In genomic region chr1:113703462-113703861, GRCm38 (mm10) we compare ENCODE assay signal across 26 mouse cellular contexts.
A peak's percentile ranks its signal among the peaks of the same experiment; 100 is the strongest.
DNase-seq lines count a peak whose midpoint lies in the region; ATAC-seq and TF ChIP-seq lines count a peak whose summit lies in the region.
"Had no signal": no experiment of that assay in that cellular context is flagged by ENCODE, and none has a peak within 500 bp of the region (broad histone marks: within the 10 kb centered on the region; RNA-seq: fewer than 3 reads in every experiment).

No protein-coding gene starts in this region.

- no peak overlapping the region for H3K4me2 ChIP-seq in hindbrain, embryonic 13.5 days
- H3K4me2 ChIP-seq in hindbrain, embryonic 11.5 days (replicated peaks; ENCODE audit: low read depth, low read length), result no peak overlapping the region
- H3K4me2 ChIP-seq in neural tube, embryonic 14.5 days (ENCODE audit: low read depth, low read length), result no peak overlapping the region
- no peak overlapping the region for H3K4me2 ChIP-seq in neural tube, embryonic 15.5 days
- H3K4me2 ChIP-seq: embryonic facial prominence, embryonic 13.5 days; embryonic facial prominence, embryonic 15.5 days; forebrain, embryonic 12.5 days had no signal

- peak; percentile 28; the same call in 1 of the 2 replicates for ATAC-seq in hindbrain, embryonic 13.5 days (ENCODE audit: low FRiP score)
- no peak for ATAC-seq in hindbrain, embryonic 11.5 days (ENCODE audit: low FRiP score)
- peak; percentile 63; the same call in 1 of the 2 replicates for ATAC-seq in neural tube, embryonic 14.5 days (ENCODE audit: low read depth)
- no peak for ATAC-seq in neural tube, embryonic 15.5 days (ENCODE audit: low FRiP score)
- ATAC-seq: activated CD4-positive, CD25-positive, alpha-beta regulatory T cell, adult 4 months; forebrain, embryonic 14.5 days; forebrain, postnatal 0 days; Patski had no signal

- no peaks in the 10 kb centered on the region for H3K36me3 ChIP-seq in hindbrain, embryonic 13.5 days
- H3K36me3 ChIP-seq in hindbrain, embryonic 11.5 days (ENCODE audit: control insufficient read depth, insufficient read depth, low read length), result no peaks in the 10 kb centered on the region
- no peaks in the 10 kb centered on the region for H3K36me3 ChIP-seq in neural tube, embryonic 14.5 days (ENCODE audit: control insufficient read depth, insufficient read depth, low read length)
- no peaks in the 10 kb centered on the region for H3K36me3 ChIP-seq in neural tube, embryonic 15.5 days
- H3K36me3 ChIP-seq: embryonic facial prominence, embryonic 13.5 days; embryonic facial prominence, embryonic 15.5 days; forebrain, embryonic 10.5 days; forebrain, embryonic 12.5 days had no signal

- H3K27me3 ChIP-seq in hindbrain, embryonic 13.5 days, result no peaks in the 10 kb centered on the region
- H3K27me3 ChIP-seq in hindbrain, embryonic 11.5 days (ENCODE audit: control insufficient read depth, insufficient read depth, low read length), result no peaks in the 10 kb centered on the region
- no peaks in the 10 kb centered on the region for H3K27me3 ChIP-seq in neural tube, embryonic 14.5 days (ENCODE audit: control insufficient read depth, insufficient read depth, low read length)
- no peaks in the 10 kb centered on the region for H3K27me3 ChIP-seq in neural tube, embryonic 15.5 days (replicated peaks)
- H3K27me3 ChIP-seq: embryonic facial prominence, embryonic 13.5 days; embryonic facial prominence, embryonic 15.5 days; forebrain, embryonic 12.5 days; Patski had no signal

- no peak overlapping the region for H3K4me3 ChIP-seq in hindbrain, embryonic 13.5 days
- H3K4me3 ChIP-seq in hindbrain, embryonic 11.5 days (ENCODE audit: low read depth, low read length), result no peak overlapping the region
- no peak overlapping the region for H3K4me3 ChIP-seq in neural tube, embryonic 14.5 days (ENCODE audit: low read depth, low read length)
- H3K4me3 ChIP-seq in neural tube, embryonic 15.5 days (replicated peaks), result no peak overlapping the region
- H3K4me3 ChIP-seq: embryonic facial prominence, embryonic 13.5 days; embryonic facial prominence, embryonic 15.5 days; erythroblast, embryonic 14.5 days; forebrain, embryonic 10.5 days; forebrain, embryonic 12.5 days had no signal

- TF ChIP-seq CTCF in brain, embryonic 14.5 days (IDR thresholded peaks at IDR 0.05; ENCODE audit: borderline replicate concordance, extremely low read depth, insufficient read depth, insufficient read length), result no peak

- H3K9me3 ChIP-seq in hindbrain, embryonic 13.5 days, result no peaks in the 10 kb centered on the region
- H3K9me3 ChIP-seq in hindbrain, embryonic 11.5 days (ENCODE audit: control insufficient read depth, low read length), result no peaks in the 10 kb centered on the region
- no peaks in the 10 kb centered on the region for H3K9me3 ChIP-seq in neural tube, embryonic 14.5 days (ENCODE audit: control insufficient read depth, low read length)
- no peaks in the 10 kb centered on the region for H3K9me3 ChIP-seq in neural tube, embryonic 15.5 days (replicated peaks)
- H3K9me3 ChIP-seq: embryonic facial prominence, embryonic 13.5 days; embryonic facial prominence, embryonic 15.5 days; forebrain, embryonic 10.5 days; forebrain, embryonic 12.5 days had no signal

- no peaks in the 10 kb centered on the region for H3K4me1 ChIP-seq in hindbrain, embryonic 13.5 days (replicated peaks)
- no peaks in the 10 kb centered on the region for H3K4me1 ChIP-seq in hindbrain, embryonic 11.5 days (replicated peaks; ENCODE audit: control insufficient read depth, insufficient read depth, low read length)
- H3K4me1 ChIP-seq in neural tube, embryonic 14.5 days (ENCODE audit: control insufficient read depth, insufficient read depth, low read length), result no peaks in the 10 kb centered on the region
- no peaks in the 10 kb centered on the region for H3K4me1 ChIP-seq in neural tube, embryonic 15.5 days
- H3K4me1 ChIP-seq: embryonic facial prominence, embryonic 13.5 days; embryonic facial prominence, embryonic 15.5 days; forebrain, embryonic 10.5 days; forebrain, embryonic 12.5 days had no signal

- WGBS in hindbrain, embryonic 13.5 days, result 70% methylated on average over 1 of the region's 1 CpGs
- 65% methylated on average over 1 of the region's 1 CpGs for WGBS in hindbrain, embryonic 11.5 days
- WGBS in neural tube, embryonic 14.5 days, result 70% methylated on average over 1 of the region's 1 CpGs
- 67% methylated on average over 1 of the region's 1 CpGs for WGBS in neural tube, embryonic 15.5 days

- no peak for TF ChIP-seq POLR2A in brain, embryonic 14.5 days (IDR thresholded peaks at IDR 0.05; ENCODE audit: borderline replicate concordance, extremely low read depth, insufficient read depth, insufficient read length, poor library complexity, severe bottlenecking)

- DNase-seq in hindbrain, embryonic 11.5 days (ENCODE audit: low spot score), result no peak
- DNase-seq in Muller cell, postnatal 12 days (ENCODE audit: inconsistent ontology term), result peak; percentile 31
- peak; percentile 12 for DNase-seq in brain, embryonic 14.5 days (ENCODE audit: low read depth)
- DNase-seq in natural killer cell, adult 2 months (ENCODE audit: low spot score in 2 of 2), result no peak
- DNase-seq: adrenal gland, adult 8-10 months; adrenal gland, postnatal 14 days; adrenal gland, postnatal 36 days; cerebellum, adult 11 months; cerebellum, adult 18-20 months; cerebellum, adult 8-10 months; cerebellum, adult 9-11 months; cerebellum, postnatal 14 days; cerebellum, postnatal 36 days; embryo, embryonic 11 days; forebrain, postnatal 0 days had no signal

- H3K9ac ChIP-seq in hindbrain, embryonic 13.5 days, result no peak overlapping the region
- no peak overlapping the region for H3K9ac ChIP-seq in hindbrain, embryonic 11.5 days (ENCODE audit: low read depth, low read length)
- H3K9ac ChIP-seq in neural tube, embryonic 14.5 days (replicated peaks; ENCODE audit: low read depth, low read length), result no peak overlapping the region
- no peak overlapping the region for H3K9ac ChIP-seq in neural tube, embryonic 15.5 days (replicated peaks)
- H3K9ac ChIP-seq: embryonic facial prominence, embryonic 13.5 days; embryonic facial prominence, embryonic 15.5 days; forebrain, embryonic 12.5 days; forebrain, postnatal 0 days had no signal

- H3K27ac ChIP-seq in hindbrain, embryonic 13.5 days, result no peak overlapping the region
- no peak overlapping the region for H3K27ac ChIP-seq in hindbrain, embryonic 11.5 days (ENCODE audit: low read depth, low read length)
- no peak overlapping the region for H3K27ac ChIP-seq in neural tube, embryonic 14.5 days (ENCODE audit: low read depth, low read length)
- no peak overlapping the region for H3K27ac ChIP-seq in neural tube, embryonic 15.5 days (replicated peaks)
- H3K27ac ChIP-seq: embryonic facial prominence, embryonic 13.5 days; embryonic facial prominence, embryonic 15.5 days; forebrain, embryonic 10.5 days; forebrain, embryonic 12.5 days had no signal

Comparison
In these comparisons a context has a peak if more than half of its experiments do, and no peak if none do; other contexts are left out.
1. ATAC-seq: peak in hindbrain, embryonic 13.5 days (single experiment) and neural tube, embryonic 14.5 days (single experiment); none in hindbrain, embryonic 11.5 days (single experiment) and neural tube, embryonic 15.5 days (single experiment).
2. DNase-seq: peak in Muller cell, postnatal 12 days (single experiment) and brain, embryonic 14.5 days (single experiment); none in hindbrain, embryonic 11.5 days (single experiment) and natural killer cell, adult 2 months (0 of 2).